Mouse (Mus musculus) bone marrow macrophage, adult 2 months (primary cell): ENCODE data around the gene Ppp2r2c.

Experiments used
- CTCF ChIP-seq: IDR thresholded peaks from 2 replicates; pipeline ENCODE4 v1.5.1; 2012; ENCODE audit warnings: low read depth, mild to moderate bottlenecking, low read length, moderate library complexity
- POLR2A ChIP-seq: IDR thresholded peaks from 2 replicates; pipeline ENCODE4 v1.6.1; 2012; ENCODE audit warnings: mild to moderate bottlenecking, low read depth, low read length, borderline replicate concordance

- no peak for TF ChIP-seq CTCF
- no peak for TF ChIP-seq POLR2A
Measured at GRCm38 (mm10) chr5:36986617-36987016, 118.3 kb downstream of the Ppp2r2c start.
